23 mouse cellular contexts compared by ENCODE assay signal in genomic region chr6:20574734-20575133, GRCm38 (mm10).
A peak's percentile ranks its signal among the peaks of the same experiment; 100 is the strongest.
DNase-seq lines count a peak whose midpoint lies in the region; ATAC-seq and TF ChIP-seq lines count a peak whose summit lies in the region.
"Had no signal": no experiment of that assay in that cellular context is flagged by ENCODE, and none has a peak within 500 bp of the region (broad histone marks: within the 10 kb centered on the region; RNA-seq: fewer than 3 reads in every experiment).

No protein-coding gene starts in this region.

- H3K27me3 ChIP-seq in forebrain, embryonic 15.5 days = no peaks in the 10 kb centered on the region
- H3K27me3 ChIP-seq in forebrain, embryonic 13.5 days = no peaks in the 10 kb centered on the region
- H3K27me3 ChIP-seq in lung, embryonic 14.5 days (ENCODE audit: insufficient read depth, low read length) = no peaks in the 10 kb centered on the region
- H3K27me3 ChIP-seq: forebrain, embryonic 12.5 days; heart, embryonic 12.5 days; heart, embryonic 15.5 days; hindbrain, embryonic 13.5 days had no signal

- no peak overlapping the region for H3K27ac ChIP-seq in forebrain, embryonic 15.5 days (replicated peaks)
- no peak overlapping the region for H3K27ac ChIP-seq in forebrain, embryonic 13.5 days
- no peak overlapping the region for H3K27ac ChIP-seq in lung, embryonic 14.5 days (ENCODE audit: low read depth)
- H3K27ac ChIP-seq: forebrain, embryonic 12.5 days; heart, embryonic 15.5 days; hindbrain, embryonic 10.5 days; hindbrain, embryonic 13.5 days had no signal

- no peaks in the 10 kb centered on the region for H3K36me3 ChIP-seq in forebrain, embryonic 15.5 days
- no peaks in the 10 kb centered on the region for H3K36me3 ChIP-seq in forebrain, embryonic 13.5 days (ENCODE audit: poor library complexity, severe bottlenecking)
- no peaks in the 10 kb centered on the region for H3K36me3 ChIP-seq in lung, embryonic 14.5 days (ENCODE audit: insufficient read depth)
- H3K36me3 ChIP-seq: forebrain, embryonic 12.5 days; heart, embryonic 12.5 days; heart, embryonic 15.5 days; hindbrain, embryonic 10.5 days; hindbrain, embryonic 13.5 days had no signal

- DNase-seq in lung, embryonic 14.5 days = peak; percentile 1
- DNase-seq in lung, postnatal 25 days (ENCODE audit: low spot score) = no peak
- peak; percentile 4 for DNase-seq in telencephalon, adult 2 months (ENCODE audit: low read depth, low spot score)
- DNase-seq: adrenal gland, adult 2 months; adrenal gland, postnatal 25 days; cerebellum, adult 11-12 months; cerebellum, adult 8-10 months; gastrocnemius, postnatal 25 days; heart, adult 18-20 months; heart, postnatal 10 days; heart, postnatal 36 days; kidney, adult 18-20 months had no signal

- H3K4me1 ChIP-seq in forebrain, embryonic 15.5 days = no peaks in the 10 kb centered on the region
- H3K4me1 ChIP-seq in forebrain, embryonic 13.5 days = no peaks in the 10 kb centered on the region
- no peaks in the 10 kb centered on the region for H3K4me1 ChIP-seq in lung, embryonic 14.5 days (ENCODE audit: insufficient read depth)
- H3K4me1 ChIP-seq: forebrain, embryonic 12.5 days; heart, embryonic 12.5 days; heart, embryonic 15.5 days; hindbrain, embryonic 10.5 days; hindbrain, embryonic 13.5 days had no signal

- no peak overlapping the region for H3K4me3 ChIP-seq in forebrain, embryonic 15.5 days
- no peak overlapping the region for H3K4me3 ChIP-seq in forebrain, embryonic 13.5 days
- no peak overlapping the region for H3K4me3 ChIP-seq in lung, embryonic 14.5 days (ENCODE audit: low read depth, low read length)
- H3K4me3 ChIP-seq: forebrain, embryonic 12.5 days; heart, embryonic 12.5 days; heart, embryonic 15.5 days; hindbrain, embryonic 10.5 days; hindbrain, embryonic 13.5 days had no signal

- H3K4me2 ChIP-seq in forebrain, embryonic 15.5 days (replicated peaks) = no peak overlapping the region
- no peak overlapping the region for H3K4me2 ChIP-seq in forebrain, embryonic 13.5 days
- no peak overlapping the region for H3K4me2 ChIP-seq in lung, embryonic 14.5 days
- H3K4me2 ChIP-seq: forebrain, embryonic 12.5 days; heart, embryonic 12.5 days; heart, embryonic 15.5 days; hindbrain, embryonic 13.5 days had no signal

- peak; percentile 70; the same call in 1 of the 2 replicates for ATAC-seq in forebrain, embryonic 15.5 days (replicated peaks)
- no peak for ATAC-seq in forebrain, embryonic 13.5 days
- ATAC-seq in lung, embryonic 14.5 days (ENCODE audit: insufficient read depth) = no peak
- no peak for ATAC-seq in inflammation-experienced regulatory T-cells, adult 6 months
- ATAC-seq: CD4-positive, CD25-positive, alpha-beta regulatory T cell, adult 4 months; hindbrain, embryonic 16.5 days; intestine, embryonic 16.5 days had no signal

- H3K9ac ChIP-seq in forebrain, embryonic 15.5 days (replicated peaks) = no peak overlapping the region
- no peak overlapping the region for H3K9ac ChIP-seq in forebrain, embryonic 13.5 days
- H3K9ac ChIP-seq in lung, embryonic 14.5 days = no peak overlapping the region
- H3K9ac ChIP-seq: forebrain, embryonic 12.5 days; heart, embryonic 12.5 days; heart, embryonic 15.5 days; hindbrain, embryonic 13.5 days had no signal

- TF ChIP-seq CTCF in lung, embryonic 14.5 days (IDR thresholded peaks at IDR 0.05; ENCODE audit: low read depth) = no peak

- 74% methylated on average over 3 of the region's 3 CpGs for WGBS in forebrain, embryonic 15.5 days
- WGBS in forebrain, embryonic 13.5 days = 85% methylated on average over 3 of the region's 3 CpGs
- WGBS in lung, embryonic 14.5 days = 89% methylated on average over 3 of the region's 3 CpGs

- H3K9me3 ChIP-seq in forebrain, embryonic 15.5 days = no peaks in the 10 kb centered on the region
- H3K9me3 ChIP-seq in forebrain, embryonic 13.5 days (replicated peaks) = no peaks in the 10 kb centered on the region
- H3K9me3 ChIP-seq in lung, embryonic 14.5 days (ENCODE audit: low read depth, low read length) = no peaks in the 10 kb centered on the region
- H3K9me3 ChIP-seq: forebrain, embryonic 12.5 days; heart, embryonic 12.5 days; heart, embryonic 15.5 days; hindbrain, embryonic 10.5 days; hindbrain, embryonic 13.5 days had no signal
